Mouse (Mus musculus): ENCODE results near the gene Siah2.

Siah2 gene

GRCm38 (mm10) chr3:58682336-58682735 lies 9.9 kb downstream of the Siah2 start:
- no peaks in the 10 kb centered on the region for H3K36me3 ChIP-seq (ENCODE audit: insufficient read depth, low read length)
- no peaks in the 10 kb centered on the region; the same call in 1 of the 2 replicates for H3K27me3 ChIP-seq (ENCODE audit: insufficient read depth, low read length)
- H3K9me3 ChIP-seq (ENCODE audit: low read length), result no peaks in the 10 kb centered on the region
- peaks cover 9% of the 10 kb centered on the region for H3K4me1 ChIP-seq (replicated peaks; ENCODE audit: low read depth, low read length)
- TF ChIP-seq CTCF (conservative IDR thresholded peaks at IDR 0.05; ENCODE audit: low read length) (no peak), POU5F1 (IDR thresholded peaks at IDR 0.05; ENCODE audit: borderline replicate concordance, low read length) (no peak), NANOG (IDR thresholded peaks at IDR 0.05; ENCODE audit: borderline replicate concordance, low read length) (no peak)
- H3K4me3 ChIP-seq (replicated peaks; ENCODE audit: low read length), result no peak overlapping the region

DNA sequence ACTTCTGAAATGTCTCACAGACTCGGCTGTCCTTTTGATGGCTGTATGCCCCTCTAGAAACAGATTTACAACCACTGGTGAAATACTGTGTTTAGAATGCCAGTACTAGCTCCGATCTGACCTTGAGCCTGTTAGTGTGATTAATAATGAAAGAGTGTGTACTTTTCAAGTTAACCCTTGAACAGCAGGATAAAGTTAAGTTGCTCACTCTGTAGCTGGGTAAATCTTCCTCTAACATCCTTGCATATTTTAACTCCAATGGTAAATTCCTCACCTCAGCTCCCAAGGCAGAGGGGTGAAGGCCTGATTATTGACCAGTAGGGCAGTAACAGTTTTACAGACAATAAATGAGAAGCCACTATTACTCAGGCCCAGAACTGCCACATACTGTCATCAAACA lies 10.4 kb downstream of the Siah2 start:
- Histone ChIP-seq H3K9me3 (ENCODE audit: low read length) (no peaks in the 10 kb centered on the region), H3K36me3 (ENCODE audit: insufficient read depth, low read length) (no peaks in the 10 kb centered on the region), H3K27me3 (ENCODE audit: insufficient read depth, low read length) (no peaks in the 10 kb centered on the region; the same call in 1 of the 2 replicates), H3K4me1 (replicated peaks; ENCODE audit: low read depth, low read length) (peaks cover 14% of the 10 kb centered on the region), H3K4me3 (replicated peaks; ENCODE audit: low read length) (no peak overlapping the region)
- no peak for TF ChIP-seq POU5F1 (IDR thresholded peaks at IDR 0.05; ENCODE audit: borderline replicate concordance, low read length)
- no peak for TF ChIP-seq NANOG (IDR thresholded peaks at IDR 0.05; ENCODE audit: borderline replicate concordance, low read length)
- TF ChIP-seq CTCF (conservative IDR thresholded peaks at IDR 0.05; ENCODE audit: low read length), result no peak

DNA sequence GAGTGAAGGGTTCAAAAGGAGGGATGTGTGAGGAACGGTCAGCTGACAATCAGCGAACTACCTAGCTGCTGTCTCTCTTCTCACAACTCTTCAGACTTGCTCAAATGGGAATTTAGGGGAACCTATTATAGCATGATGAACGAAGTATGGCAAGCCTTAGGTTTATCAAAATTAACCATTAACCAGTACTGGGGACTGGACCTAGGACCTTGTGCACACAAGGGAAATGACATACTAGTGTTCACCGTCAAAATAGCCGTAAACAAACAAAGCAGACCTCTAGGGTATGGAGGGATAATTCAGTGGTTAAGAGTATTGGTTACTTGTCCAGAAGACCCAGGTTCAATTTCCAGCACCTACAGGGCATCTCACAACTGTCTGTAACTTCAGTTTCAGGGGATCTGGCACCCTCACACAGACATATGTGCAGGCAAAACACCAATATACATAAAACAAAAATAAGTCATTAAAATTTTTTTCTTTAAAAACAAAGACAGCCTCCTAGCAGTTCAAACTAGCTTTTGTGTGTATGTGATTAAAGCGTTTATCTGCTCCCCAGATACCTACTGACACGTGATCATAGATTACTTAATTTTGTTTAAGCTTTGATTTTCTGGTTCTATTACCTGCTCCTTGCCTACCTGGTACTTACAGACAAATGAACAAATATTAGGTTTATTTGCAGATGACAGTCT lies 11.1 kb downstream of the Siah2 start:
- TF ChIP-seq CTCF (conservative IDR thresholded peaks at IDR 0.05; ENCODE audit: low read length) (no peak), NANOG (IDR thresholded peaks at IDR 0.05; ENCODE audit: borderline replicate concordance, low read length) (no peak), POU5F1 (IDR thresholded peaks at IDR 0.05; ENCODE audit: borderline replicate concordance, low read length) (no peak)
- H3K4me3 ChIP-seq (replicated peaks; ENCODE audit: low read length), result no peak overlapping the region
- no peaks in the 10 kb centered on the region for H3K27me3 ChIP-seq (ENCODE audit: insufficient read depth, low read length)
- H3K9me3 ChIP-seq (ENCODE audit: low read length), result no peaks in the 10 kb centered on the region
- H3K36me3 ChIP-seq (ENCODE audit: insufficient read depth, low read length), result peaks cover 2% of the 10 kb centered on the region; the same call in 1 of the 2 replicates
- peaks cover 17% of the 10 kb centered on the region for H3K4me1 ChIP-seq (replicated peaks; ENCODE audit: low read depth, low read length)

DNA sequence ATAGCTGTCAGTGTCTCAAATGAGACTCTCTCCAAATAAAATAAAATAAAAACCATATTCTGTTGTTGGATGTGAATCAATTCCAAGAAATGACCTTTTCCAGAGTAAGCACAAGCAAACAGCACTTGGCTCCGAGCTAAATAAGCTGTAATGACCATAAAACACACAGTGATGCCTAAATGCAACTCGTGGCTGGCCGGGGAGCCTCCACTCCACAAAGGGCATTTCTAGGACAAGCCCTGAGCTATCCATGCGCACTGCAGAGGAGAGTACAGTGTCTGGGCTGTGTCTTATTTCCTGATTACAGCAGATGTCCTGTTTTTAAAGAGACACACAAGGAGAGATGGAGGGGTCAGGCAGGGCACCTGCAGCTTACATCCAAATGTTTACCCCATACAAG lies 12.2 kb downstream of the Siah2 start:
- H3K36me3 ChIP-seq (ENCODE audit: insufficient read depth, low read length), result peaks cover 11% of the 10 kb centered on the region; the same call in 1 of the 2 replicates
- no peak for TF ChIP-seq POU5F1 (IDR thresholded peaks at IDR 0.05; ENCODE audit: borderline replicate concordance, low read length)
- TF ChIP-seq NANOG (IDR thresholded peaks at IDR 0.05; ENCODE audit: borderline replicate concordance, low read length), result no peak
- TF ChIP-seq CTCF (conservative IDR thresholded peaks at IDR 0.05; ENCODE audit: low read length), result no peak

GRCm38 (mm10) chr3:58678905-58679304 lies 13.3 kb downstream of the Siah2 start:
- Histone ChIP-seq H3K9me3 (ENCODE audit: low read length) (no peaks in the 10 kb centered on the region), H3K4me1 (replicated peaks; ENCODE audit: low read depth, low read length) (peaks cover 17% of the 10 kb centered on the region), H3K4me3 (replicated peaks; ENCODE audit: low read length) (no peak overlapping the region), H3K36me3 (ENCODE audit: insufficient read depth, low read length) (peaks cover 12% of the 10 kb centered on the region; the same call in 1 of the 2 replicates), H3K27me3 (ENCODE audit: insufficient read depth, low read length) (no peaks in the 10 kb centered on the region)
- no peak for TF ChIP-seq POU5F1 (IDR thresholded peaks at IDR 0.05; ENCODE audit: borderline replicate concordance, low read length)
- no peak for TF ChIP-seq CTCF (conservative IDR thresholded peaks at IDR 0.05; ENCODE audit: low read length)
- no peak for TF ChIP-seq NANOG (IDR thresholded peaks at IDR 0.05; ENCODE audit: borderline replicate concordance, low read length)

More for the DNA sequence above, 12.2 kb downstream of the Siah2 start:
- Histone ChIP-seq H3K9me3 (ENCODE audit: low read length) (no peaks in the 10 kb centered on the region), H3K4me1 (replicated peaks; ENCODE audit: low read depth, low read length) (peaks cover 17% of the 10 kb centered on the region), H3K4me3 (replicated peaks; ENCODE audit: low read length) (no peak overlapping the region), H3K27me3 (ENCODE audit: insufficient read depth, low read length) (no peaks in the 10 kb centered on the region)

DNA sequence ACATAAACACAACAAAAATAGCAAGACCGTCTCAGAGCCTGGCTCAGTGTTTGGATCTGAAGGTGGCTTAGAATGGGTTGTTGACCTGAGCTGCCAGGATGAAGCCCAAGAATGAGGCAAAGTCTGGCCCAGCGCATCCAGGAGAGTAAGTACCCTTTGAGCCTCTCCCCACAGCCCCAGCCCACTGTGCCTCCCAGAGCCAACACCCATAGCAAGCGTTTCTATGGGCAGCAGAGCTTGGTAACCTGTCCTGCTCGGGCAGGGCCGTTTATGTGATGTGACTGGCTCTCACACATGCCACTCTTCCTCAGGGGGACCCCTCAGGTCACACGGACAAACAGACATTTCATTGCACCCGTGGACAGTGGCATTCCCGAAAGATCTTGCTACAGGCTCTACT lies 13.8 kb downstream of the Siah2 start:
- Histone ChIP-seq H3K9me3 (ENCODE audit: low read length) (no peaks in the 10 kb centered on the region), H3K36me3 (ENCODE audit: insufficient read depth, low read length) (peaks cover 12% of the 10 kb centered on the region; the same call in 1 of the 2 replicates), H3K4me1 (replicated peaks; ENCODE audit: low read depth, low read length) (peaks cover 17% of the 10 kb centered on the region), H3K27me3 (ENCODE audit: insufficient read depth, low read length) (no peaks in the 10 kb centered on the region), H3K4me3 (replicated peaks; ENCODE audit: low read length) (no peak overlapping the region)
- TF ChIP-seq POU5F1 (IDR thresholded peaks at IDR 0.05; ENCODE audit: borderline replicate concordance, low read length), result no peak
- TF ChIP-seq NANOG (IDR thresholded peaks at IDR 0.05; ENCODE audit: borderline replicate concordance, low read length), result no peak
- TF ChIP-seq CTCF (conservative IDR thresholded peaks at IDR 0.05; ENCODE audit: low read length), result no peak

- Histone ChIP-seq H3K4me3 (replicated peaks; ENCODE audit: low read length) (no peak overlapping the region), H3K36me3 (ENCODE audit: insufficient read depth, low read length) (peaks cover 12% of the 10 kb centered on the region; the same call in 1 of the 2 replicates), H3K27me3 (ENCODE audit: insufficient read depth, low read length) (no peaks in the 10 kb centered on the region), H3K9me3 (ENCODE audit: low read length) (no peaks in the 10 kb centered on the region), H3K4me1 (replicated peaks; ENCODE audit: low read depth, low read length) (peaks cover 20% of the 10 kb centered on the region)
- TF ChIP-seq NANOG (IDR thresholded peaks at IDR 0.05; ENCODE audit: borderline replicate concordance, low read length) (no peak), CTCF (conservative IDR thresholded peaks at IDR 0.05; ENCODE audit: low read length) (no peak), POU5F1 (IDR thresholded peaks at IDR 0.05; ENCODE audit: borderline replicate concordance, low read length) (no peak)
These were observed 14.6 kb downstream of the Siah2 start for GRCm38 (mm10) chr3:58677615-58678014.

- Histone ChIP-seq H3K27me3 (ENCODE audit: insufficient read depth, low read length) (no peaks in the 10 kb centered on the region), H3K36me3 (ENCODE audit: insufficient read depth, low read length) (peaks cover 12% of the 10 kb centered on the region; the same call in 1 of the 2 replicates), H3K9me3 (ENCODE audit: low read length) (no peaks in the 10 kb centered on the region), H3K4me3 (replicated peaks; ENCODE audit: low read length) (no peak overlapping the region), H3K4me1 (replicated peaks; ENCODE audit: low read depth, low read length) (peaks cover 28% of the 10 kb centered on the region)
- TF ChIP-seq CTCF (conservative IDR thresholded peaks at IDR 0.05; ENCODE audit: low read length), result no peak
- no peak for TF ChIP-seq POU5F1 (IDR thresholded peaks at IDR 0.05; ENCODE audit: borderline replicate concordance, low read length)
- no peak for TF ChIP-seq NANOG (IDR thresholded peaks at IDR 0.05; ENCODE audit: borderline replicate concordance, low read length)
These were observed 18.9 kb downstream of the Siah2 start for GRCm38 (mm10) chr3:58673295-58673694.
